Mouse (Mus musculus) lung, postnatal 36 days (tissue): Measurements from ENCODE around the gene Chrna5.

Experiments
- DNase-seq: peaks from one replicate; pipeline ENCODE4 v3.0.0; 2022; ENCODE audit warnings: mixed read lengths

Gene Chrna5

GRCm38 (mm10) chr9:55023902-55024583, 43.4 kb downstream of the Chrna5 start:
- DNase-seq: peak; percentile 87

- DNase-seq: no peak
Observed at GRCm38 (mm10) chr9:55025534-55026274, 45.0 kb downstream of the Chrna5 start.

DNA sequence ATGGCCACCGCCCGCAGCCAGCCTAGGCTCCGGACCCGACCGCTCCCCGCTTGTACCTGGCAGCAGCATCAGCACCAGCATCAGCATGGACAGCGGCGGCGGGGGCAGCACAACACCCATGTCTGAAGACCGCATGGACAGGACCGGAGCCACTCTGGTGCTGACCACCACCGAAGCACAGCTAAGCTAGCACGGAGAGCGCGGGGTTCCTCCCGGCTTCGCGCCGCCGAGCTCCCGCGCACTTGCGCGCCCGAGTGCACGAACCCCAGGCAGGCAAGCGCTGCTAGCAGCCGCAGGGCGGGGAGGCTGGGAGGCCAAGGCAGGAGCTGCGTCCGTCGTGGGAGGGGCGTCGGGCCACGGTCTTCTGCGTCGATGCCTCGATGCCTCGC, 45.6 kb downstream of the Chrna5 start, which contains the start of gene Chrna3:
Gene Chrna3, minus strand, starts transcription at position 288 of the 389 bp plus-strand sequence.
- no peak for DNase-seq

DNA sequence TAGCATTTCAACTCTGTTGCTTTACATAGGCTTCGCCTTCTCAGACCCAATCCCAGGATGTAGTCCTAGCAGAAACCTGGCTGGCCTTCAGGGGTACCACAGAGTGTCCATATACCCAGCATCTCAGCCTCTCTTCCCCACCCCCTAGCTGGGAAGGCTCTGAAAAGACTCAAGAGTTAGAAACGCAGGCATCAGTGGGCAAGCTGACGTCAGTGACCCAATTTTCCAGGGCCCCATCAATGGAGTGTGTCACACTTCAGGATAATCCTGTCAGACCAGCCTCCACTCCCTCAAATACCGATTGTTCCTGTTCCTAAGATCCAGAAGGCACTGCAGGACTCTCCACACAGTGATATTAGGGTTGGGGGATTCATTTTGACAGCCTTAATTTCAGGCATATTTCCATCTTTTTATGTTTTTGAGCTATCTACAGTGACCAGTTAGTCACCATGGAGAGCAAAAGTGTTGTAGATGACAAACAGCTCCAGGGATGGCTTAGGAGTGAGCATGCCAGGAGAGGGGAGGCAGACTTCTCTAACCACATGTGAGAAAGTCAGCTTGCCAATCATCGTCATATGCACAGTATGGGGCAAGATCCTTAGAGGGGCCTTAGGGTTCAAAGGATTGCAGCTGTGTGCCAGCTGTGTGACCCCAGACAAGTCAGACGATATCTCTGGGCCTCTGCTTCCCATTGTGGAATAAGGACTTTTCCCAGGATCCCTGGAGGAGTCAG, 50.9 kb downstream of the Chrna5 start:
- DNase-seq: no peak

DNA sequence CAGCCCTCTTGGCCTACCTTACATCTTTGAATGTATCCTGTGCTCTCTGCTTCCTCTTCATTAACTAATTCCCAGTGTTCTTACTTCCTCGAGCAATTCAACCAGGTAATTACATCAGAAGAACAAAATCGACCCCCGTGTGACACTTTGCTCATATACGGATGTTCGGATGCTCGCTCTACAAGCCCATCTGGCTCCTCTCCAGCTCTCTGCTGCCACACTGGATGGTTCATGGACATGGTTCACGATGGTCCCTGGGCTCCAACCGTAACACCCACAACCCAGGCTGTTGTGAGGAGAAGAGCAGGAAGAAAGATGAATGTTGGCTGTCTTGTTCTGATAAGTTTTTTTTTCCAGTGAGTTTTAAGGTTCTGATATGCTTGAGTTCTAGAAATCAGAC, 58.3 kb downstream of the Chrna5 start:
- no peak for DNase-seq

- no peak for DNase-seq
Observed at GRCm38 (mm10) chr9:55039983-55040382, 59.3 kb downstream of the Chrna5 start.

DNA sequence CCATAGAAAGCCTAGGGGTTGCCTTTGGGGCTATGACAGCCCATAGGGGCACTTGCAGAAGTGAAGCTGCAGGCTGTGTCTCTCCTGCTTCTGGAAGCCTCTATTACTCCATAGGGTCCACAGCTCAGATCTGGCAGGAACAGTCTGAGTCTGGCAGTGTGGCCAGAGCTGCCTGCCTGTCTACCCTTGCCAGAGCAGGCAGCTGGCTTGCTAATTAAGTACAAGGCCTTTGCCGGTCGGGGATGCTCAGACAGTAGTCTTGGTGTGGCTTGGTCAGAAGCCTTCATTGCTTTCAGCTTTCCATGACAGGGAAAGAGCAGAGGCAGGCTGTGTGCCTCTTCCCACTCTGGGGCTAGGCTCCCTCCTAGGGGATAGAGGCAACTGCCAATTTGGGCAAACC, 60.7 kb downstream of the Chrna5 start:
- DNase-seq: no peak

- DNase-seq: no peak
Observed at GRCm38 (mm10) chr9:55043688-55044087, 63.0 kb downstream of the Chrna5 start.

- DNase-seq: no peak
Observed at GRCm38 (mm10) chr9:55045001-55045400, 64.3 kb downstream of the Chrna5 start.

DNA sequence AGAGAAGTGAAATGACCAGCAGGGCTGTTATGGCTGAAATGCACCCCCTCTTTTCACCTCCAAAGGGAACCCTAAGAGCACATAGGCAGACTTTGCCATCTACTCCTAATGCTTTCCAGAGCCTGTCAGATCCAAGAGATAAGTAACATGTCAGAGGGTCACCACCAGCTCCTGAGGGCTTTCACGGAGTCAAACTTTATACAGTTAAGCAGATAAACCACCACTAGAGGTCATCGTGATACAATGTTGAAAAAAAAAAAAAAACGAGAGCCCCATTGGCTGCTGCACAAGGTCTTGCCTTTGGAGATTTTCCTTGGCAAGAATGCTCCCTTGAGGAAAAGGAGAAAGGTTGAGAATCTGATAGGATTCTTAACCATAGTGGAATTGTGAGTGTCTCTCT, 66.1 kb downstream of the Chrna5 start:
- DNase-seq: no peak

- no peak for DNase-seq
Observed at GRCm38 (mm10) chr9:55048211-55048880, 67.7 kb downstream of the Chrna5 start, which contains the start of gene Chrnb4. Gene Chrnb4 (minus strand): TSS chr9:55048779.

GRCm38 (mm10) chr9:55055386-55055930, 74.8 kb downstream of the Chrna5 start:
- no peak for DNase-seq
